Mouse (Mus musculus) kidney, embryonic 16.5 days (tissue): Measurements from ENCODE around the gene Olfr765. TPM values are rescaled to one million over a fixed set of nuclear protein-coding genes. Genes with fewer than 3 reads are reported as not detected.
A peak's percentile ranks its signal among the peaks of the same experiment; 100 is the strongest.

Source experiments
- ATAC-seq: fragments of 200-750 bp; cut with Nextera tagmentation; 2 replicates; pipeline ENCODE4 v1.8.0; 2017; ENCODE audit warnings: moderate TSS enrichment; ENCODE audit not compliant: low FRiP score, low TSS enrichment
- H3K27ac ChIP-seq: fragments of 300-500 bp; sonication (generic); 2 replicates; pipeline ENCODE4 v1.5.1; 2014; ENCODE audit warnings: low read length
- H3K27me3 ChIP-seq: fragments of 300-500 bp; sonication (generic); 2 replicates; pipeline ENCODE4 v1.6.1; 2014; ENCODE audit warnings: low read length, control low read depth, mixed read lengths; ENCODE audit not compliant: insufficient read depth
- H3K36me3 ChIP-seq: fragments of 300-500 bp; sonication (generic); 2 replicates; pipeline ENCODE4 v1.6.1; 2014; ENCODE audit warnings: low read length, control low read depth, mixed read lengths; ENCODE audit not compliant: insufficient read depth
- H3K4me1 ChIP-seq: fragments of 300-500 bp; sonication (generic); 2 replicates; pipeline ENCODE4 v1.6.1; 2014; ENCODE audit warnings: low read length, control low read depth, mixed read lengths; ENCODE audit not compliant: insufficient read depth
- H3K4me2 ChIP-seq: fragments of 300-500 bp; sonication (generic); replicated peaks from 2 replicates; pipeline ENCODE4 v1.6.1; 2014; ENCODE audit warnings: low read depth, low read length
- H3K4me3 ChIP-seq: fragments of 300-500 bp; sonication (generic); 2 replicates; pipeline ENCODE4 v1.5.1; 2014; ENCODE audit warnings: mild to moderate bottlenecking, low read length
- H3K9ac ChIP-seq: fragments of 300-500 bp; sonication (generic); replicated peaks from 2 replicates; pipeline ENCODE4 v1.6.1; 2014; ENCODE audit warnings: low read length
- H3K9me3 ChIP-seq: fragments of 300-500 bp; sonication (generic); 2 replicates; pipeline ENCODE4 v1.6.1; 2016; ENCODE audit warnings: low read length, control low read depth
- WGBS: fragments of 180-500 bp; shearing (Covaris S2); extraction: QIAGEN DNeasy Blood & Tissue Kit; methylation state at CpG from one replicate; pipeline ENCODE4 v1.1.7; 2014; 5-methylcytosine and 5-hydroxymethylcytosine counted together
- polyA plus RNA-seq: library from polyadenylated mRNA; unstranded; fragments of >200 nt; fragmentation: Nextera tagmentation; extraction: Ambion mirVana; gene quantifications from 2 replicates; pipeline ENCODE4 v1.2.1, GENCODE M21; 2015

Gene Olfr765
- polyA plus RNA-seq, 1 experiment from 2014 or later = not detected

GRCm38 (mm10) chr10:129010288-129010841 lies 39.4 kb downstream of the Olfr765 start, which contains the start of gene Olfr763:
Olfr763 (plus strand) TSS chr10:129010791.
- H3K4me2 ChIP-seq = no peak within 1 kb of the TSS
- no peaks in the 10 kb centered on the region for H3K27me3 ChIP-seq
- H3K4me3 ChIP-seq = no peak within 1 kb of the TSS
- no peaks in the 10 kb centered on the region for H3K4me1 ChIP-seq
- no peak for ATAC-seq
- H3K9me3 ChIP-seq = peaks cover 4% of the 10 kb centered on the region; the same call in 1 of the 2 replicates
- 61% methylated on average over 2 of the region's 2 CpGs for WGBS
- H3K9ac ChIP-seq = no peak within 1 kb of the TSS
- H3K36me3 ChIP-seq = no peaks in the 10 kb centered on the region
- H3K27ac ChIP-seq = no peak within 1 kb of the TSS

DNA sequence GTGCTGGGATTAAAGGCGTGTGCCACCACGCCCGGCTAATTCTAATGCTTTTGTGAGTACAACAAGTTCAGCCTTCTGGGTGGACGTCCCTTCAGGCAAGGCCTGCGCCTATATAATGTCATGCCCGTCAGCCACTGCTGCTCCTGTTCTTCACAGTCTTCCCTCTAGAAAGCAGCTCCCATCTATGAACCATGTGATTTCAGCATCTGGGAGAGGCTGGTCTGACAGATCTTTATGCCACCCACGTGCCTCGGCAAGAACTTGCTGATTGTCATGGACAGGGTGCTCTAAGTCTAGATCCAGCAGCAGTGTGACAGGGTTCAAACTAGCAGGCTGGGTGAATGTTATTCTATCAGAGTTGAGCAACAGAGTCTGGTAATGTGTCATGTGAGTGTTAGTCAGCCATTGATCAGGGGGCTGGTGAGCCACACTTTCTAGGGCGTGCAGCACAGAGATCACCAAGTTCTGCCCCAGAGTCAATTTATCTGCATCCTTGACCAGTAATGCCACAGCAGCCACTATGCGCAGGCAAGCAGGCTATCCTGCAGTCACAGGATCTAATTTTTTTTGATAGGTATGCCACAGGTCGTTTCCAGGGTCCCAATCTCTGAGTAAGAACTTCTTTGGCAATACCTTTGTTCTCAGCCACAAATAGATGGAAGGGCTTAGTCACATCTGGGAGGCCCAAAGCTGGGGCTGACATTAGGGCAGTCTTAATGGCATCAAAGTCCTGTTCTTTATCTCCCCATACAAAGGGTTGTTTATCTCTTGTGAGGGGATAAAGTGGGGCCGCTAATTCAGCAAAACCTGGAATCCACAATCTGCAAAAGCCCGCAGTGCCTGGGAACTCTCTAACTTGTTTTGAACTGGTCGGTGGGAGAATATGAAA lies 45.5 kb downstream of the Olfr765 start:
- WGBS = 82% methylated on average over 14 of the region's 14 CpGs
- H3K36me3 ChIP-seq = no peaks in the 10 kb centered on the region
- H3K27ac ChIP-seq = no peak overlapping the region
- H3K4me3 ChIP-seq = no peak overlapping the region
- ATAC-seq = no peak
- H3K9me3 ChIP-seq = peaks cover 4% of the 10 kb centered on the region; the same call in 1 of the 2 replicates
- H3K4me1 ChIP-seq = no peaks in the 10 kb centered on the region
- H3K9ac ChIP-seq = no peak overlapping the region
- H3K27me3 ChIP-seq = no peaks in the 10 kb centered on the region
- H3K4me2 ChIP-seq = no peak overlapping the region

DNA sequence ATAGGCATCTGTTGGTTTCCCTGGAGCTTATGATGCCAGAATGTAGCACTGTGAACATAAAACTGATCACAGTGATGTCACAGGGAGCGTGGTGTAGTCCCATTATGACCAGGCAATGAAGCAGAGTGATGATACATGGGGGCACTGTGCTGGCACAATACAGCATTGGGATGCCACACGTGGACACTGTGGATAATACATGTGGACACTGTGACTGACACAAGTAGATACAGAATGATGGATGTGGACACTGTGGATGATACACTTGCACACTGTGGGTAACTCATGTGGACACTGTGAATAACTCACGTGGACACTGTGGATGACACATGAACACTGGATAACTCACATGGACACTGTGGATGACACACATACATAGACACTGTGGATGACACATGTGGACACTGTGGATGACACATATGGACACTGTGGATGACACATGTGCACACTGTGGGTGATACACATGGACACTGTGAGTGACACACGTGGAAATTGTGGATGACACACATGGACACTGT lies 53.2 kb downstream of the Olfr765 start:
- no peaks in the 10 kb centered on the region for H3K36me3 ChIP-seq
- no peaks in the 10 kb centered on the region for H3K9me3 ChIP-seq
- no peak overlapping the region for H3K27ac ChIP-seq
- no peak overlapping the region for H3K4me3 ChIP-seq
- WGBS = 76% methylated on average over 4 of the region's 4 CpGs
- no peaks in the 10 kb centered on the region for H3K27me3 ChIP-seq
- peak; percentile 31; the same call in 1 of the 2 replicates for ATAC-seq
- no peaks in the 10 kb centered on the region for H3K4me1 ChIP-seq
- no peak overlapping the region for H3K9ac ChIP-seq
- H3K4me2 ChIP-seq = no peak overlapping the region

DNA sequence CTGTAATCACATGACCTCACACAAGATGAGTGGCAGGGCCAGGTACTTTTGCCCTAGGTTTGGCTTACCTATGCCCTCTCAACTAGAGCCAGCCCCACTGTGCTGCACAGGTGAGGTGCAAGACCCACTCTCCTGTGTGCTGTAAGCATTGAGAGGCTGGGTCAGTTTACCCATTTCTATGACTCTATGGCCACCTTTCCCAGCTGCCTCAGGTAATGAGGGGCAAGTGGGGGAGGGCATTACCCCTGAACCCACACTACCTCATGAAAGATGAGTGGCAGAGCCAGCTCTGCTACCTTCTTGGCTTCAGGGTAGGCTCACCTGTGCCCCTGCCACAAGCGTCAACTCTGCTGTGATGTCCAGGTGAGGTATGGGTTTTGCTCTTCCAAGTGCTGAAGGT lies 54.0 kb downstream of the Olfr765 start:
- H3K36me3 ChIP-seq = no peaks in the 10 kb centered on the region
- WGBS = 95% methylated on average over 1 of the region's 1 CpGs
- ATAC-seq = no peak

More for the DNA sequence above, 54.0 kb downstream of the Olfr765 start:
- Histone ChIP-seq H3K4me2 (no peak overlapping the region), H3K9ac (no peak overlapping the region), H3K27ac (no peak overlapping the region), H3K9me3 (no peaks in the 10 kb centered on the region), H3K4me3 (no peak overlapping the region), H3K4me1 (no peaks in the 10 kb centered on the region), H3K27me3 (no peaks in the 10 kb centered on the region)

Other genes starting within 250 kb of the Olfr765 start
- gene Dnajc14, start 245.9 kb downstream of the Olfr765 start, polyA plus RNA-seq = 63.2 and 64.9 TPM in 2 replicates
- gene Tmem198b, start 245.6 kb downstream of the Olfr765 start, polyA plus RNA-seq = 19.3 and 22.9 TPM in 2 replicates
- 194 and 198 TPM in 2 replicates for gene Sarnp, start 232.7 kb downstream of the Olfr765 start, polyA plus RNA-seq
- 94.4 and 100 TPM in 2 replicates for gene Ormdl2, start 228.4 kb downstream of the Olfr765 start, polyA plus RNA-seq
- 6.8 and 7.8 TPM in 2 replicates for gene Gdf11, start 158.3 kb downstream of the Olfr765 start, polyA plus RNA-seq
- 775 and 850 TPM in 2 replicates for gene Cd63, start 149.0 kb downstream of the Olfr765 start, polyA plus RNA-seq
- 17.7 and 20.5 TPM in 2 replicates for gene Rdh5, start 127.1 kb downstream of the Olfr765 start, polyA plus RNA-seq
- 227 and 234 TPM in 2 replicates for gene Bloc1s1, start 126.0 kb downstream of the Olfr765 start, polyA plus RNA-seq
- gene Itga7, start 116.2 kb downstream of the Olfr765 start, polyA plus RNA-seq = 3.9 and 4.0 TPM in 2 replicates
- gene Mettl7b, start 89.0 kb downstream of the Olfr765 start, polyA plus RNA-seq = 12.0 and 17.1 TPM in 2 replicates
- gene Olfr9, start 60.6 kb downstream of the Olfr765 start, polyA plus RNA-seq = not detected in 2 replicates
- not detected in 2 replicates for gene Olfr763, start 39.2 kb downstream of the Olfr765 start, polyA plus RNA-seq
- gene Olfr764-ps1, start 10.1 kb downstream of the Olfr765 start, polyA plus RNA-seq = not detected in 2 replicates
- not detected in 2 replicates for gene Olfr766-ps1, start 19.0 kb upstream of the Olfr765 start, polyA plus RNA-seq
- gene Olfr767, start 32.9 kb upstream of the Olfr765 start, polyA plus RNA-seq = not detected in 2 replicates
- gene Olfr768, start 49.4 kb upstream of the Olfr765 start, polyA plus RNA-seq = not detected in 2 replicates
- gene Olfr769, start 67.9 kb upstream of the Olfr765 start, polyA plus RNA-seq = not detected in 2 replicates
- not detected in 2 replicates for gene Olfr770, start 89.0 kb upstream of the Olfr765 start, polyA plus RNA-seq
- not detected in 2 replicates for gene Olfr771, start 114.8 kb upstream of the Olfr765 start, polyA plus RNA-seq
- not detected in 2 replicates for gene Olfr772, start 127.9 kb upstream of the Olfr765 start, polyA plus RNA-seq
- gene Olfr773, start 137.4 kb upstream of the Olfr765 start, polyA plus RNA-seq = not detected in 2 replicates
- not detected in 2 replicates for gene Olfr774, start 186.2 kb upstream of the Olfr765 start, polyA plus RNA-seq
- gene Olfr775, start 198.4 kb upstream of the Olfr765 start, polyA plus RNA-seq = not detected in 2 replicates
- not detected in 2 replicates for gene Olfr776, start 209.1 kb upstream of the Olfr765 start, polyA plus RNA-seq
- gene Olfr777, start 221.5 kb upstream of the Olfr765 start, polyA plus RNA-seq = not detected in 2 replicates